Mouse (Mus musculus) heart, embryonic 10.5 days (tissue): ENCODE data around the gene Rph3a. TPM values are rescaled to one million over a fixed set of nuclear protein-coding genes. Genes with fewer than 3 reads are reported as not detected.
"Not testable (repeated sequence)": the region's sequence is repeated elsewhere in the genome, so short reads cannot be mapped to it uniquely, and the experiment has no call there.

Experiments used
- DNase-seq: peaks from one replicate; pipeline ENCODE4 v3.0.0-alpha.2; 2017; ENCODE audit warnings: low spot score
- H3K27ac ChIP-seq: fragments of 300-500 bp; sonication (generic); 2 replicates; pipeline ENCODE4 v1.5.1; 2016; ENCODE audit warnings: mild to moderate bottlenecking
- H3K27me3 ChIP-seq: fragments of 300-500 bp; sonication (generic); 2 replicates; pipeline ENCODE4 v1.6.1; 2016; ENCODE audit warnings: mild to moderate bottlenecking; ENCODE audit not compliant: poor library complexity, insufficient read depth, severe bottlenecking
- H3K36me3 ChIP-seq: fragments of 300-500 bp; sonication (generic); 2 replicates; pipeline ENCODE4 v1.6.1; 2016; ENCODE audit warnings: mild to moderate bottlenecking, moderate library complexity
- H3K4me1 ChIP-seq: fragments of 300-500 bp; sonication (generic); 2 replicates; pipeline ENCODE4 v1.6.1; 2016; ENCODE audit warnings: mild to moderate bottlenecking
- H3K4me3 ChIP-seq: fragments of 300-500 bp; sonication (generic); 2 replicates; pipeline ENCODE4 v1.5.1; 2016; ENCODE audit warnings: mild to moderate bottlenecking, moderate library complexity
- H3K9me3 ChIP-seq: fragments of 300-500 bp; sonication (generic); 2 replicates; pipeline ENCODE4 v1.6.1; 2016; ENCODE audit warnings: mild to moderate bottlenecking, moderate library complexity
- WGBS: fragments of 180-500 bp; shearing (Covaris S2); methylation state at CpG from one replicate; pipeline ENCODE4 v1.1.7; 2016; 5-methylcytosine and 5-hydroxymethylcytosine counted together
- polyA plus RNA-seq: library from polyadenylated mRNA; unstranded; fragments of >200 nt; fragmentation: Nextera tagmentation; extraction: Ambion mirVana; gene quantifications from 2 replicates; pipeline ENCODE4 v1.2.1, GENCODE M21; 2016

The Rph3a gene
- polyA plus RNA-seq, 1 experiment from 2014 or later = not detected

- H3K27ac ChIP-seq = no peak overlapping the region
- DNase-seq = peak; percentile 63
- H3K27me3 ChIP-seq = no peaks in the 10 kb centered on the region
- no peaks in the 10 kb centered on the region for H3K4me1 ChIP-seq
- H3K9me3 ChIP-seq = no peaks in the 10 kb centered on the region
- no peaks in the 10 kb centered on the region for H3K36me3 ChIP-seq
- no peak overlapping the region for H3K4me3 ChIP-seq
- 79% methylated on average over 11 of the region's 11 CpGs for WGBS
Measured at GRCm38 (mm10) chr5:120895231-120895900, 114.5 kb downstream of the Rph3a start.

- not testable (repeated sequence) for H3K4me1 ChIP-seq, H3K27me3 ChIP-seq, H3K4me3 ChIP-seq, H3K9me3 ChIP-seq, H3K36me3 ChIP-seq, H3K27ac ChIP-seq, DNase-seq
- WGBS = 68% methylated on average over 2 of the region's 2 CpGs
Measured at GRCm38 (mm10) chr5:120894692-120895091, 115.2 kb downstream of the Rph3a start.

- not testable (repeated sequence) for H3K9me3 ChIP-seq, H3K27ac ChIP-seq, H3K36me3 ChIP-seq, H3K27me3 ChIP-seq, H3K4me1 ChIP-seq, H3K4me3 ChIP-seq
- peak; percentile 58 for DNase-seq
- 81% methylated on average over 4 of the region's 4 CpGs for WGBS
Measured at GRCm38 (mm10) chr5:120893866-120894265, 116.0 kb downstream of the Rph3a start.

- DNase-seq = peak; percentile 14
- 63% methylated on average over 2 of the region's 2 CpGs for WGBS
- Histone ChIP-seq H3K9me3 (no peaks in the 10 kb centered on the region), H3K4me1 (no peaks in the 10 kb centered on the region), H3K27me3 (no peaks in the 10 kb centered on the region), H3K4me3 (no peak overlapping the region), H3K27ac (no peak overlapping the region), H3K36me3 (no peaks in the 10 kb centered on the region)
Measured at GRCm38 (mm10) chr5:120892243-120892660, 117.6 kb downstream of the Rph3a start.

GRCm38 (mm10) chr5:120891566-120892242 is 118.2 kb downstream of the Rph3a start:
- not testable (repeated sequence) for H3K27me3 ChIP-seq, H3K36me3 ChIP-seq, H3K27ac ChIP-seq, H3K4me1 ChIP-seq, H3K4me3 ChIP-seq, H3K9me3 ChIP-seq
- WGBS = 70% methylated on average over 2 of the region's 2 CpGs
- DNase-seq = peak; percentile 50

- no peak overlapping the region for H3K4me3 ChIP-seq
- WGBS = 63% methylated on average over 3 of the region's 3 CpGs
- no peaks in the 10 kb centered on the region for H3K27me3 ChIP-seq
- no peaks in the 10 kb centered on the region for H3K4me1 ChIP-seq
- no peaks in the 10 kb centered on the region for H3K9me3 ChIP-seq
- no peaks in the 10 kb centered on the region for H3K36me3 ChIP-seq
- no peak overlapping the region for H3K27ac ChIP-seq
- peak; percentile 60 for DNase-seq
Measured at GRCm38 (mm10) chr5:120890991-120891390, 118.9 kb downstream of the Rph3a start.

Other genes starting within 250 kb of the Rph3a start
- gene Oas3, start 232.4 kb downstream of the Rph3a start, polyA plus RNA-seq = 0.29 and 0.37 TPM in 2 replicates
- gene Oas1e, start 214.6 kb downstream of the Rph3a start, polyA plus RNA-seq = 0.08 TPM in 1 of 2 replicates, not detected in the other
- gene Oas1c, start 197.6 kb downstream of the Rph3a start, polyA plus RNA-seq = 0.28 and 0.46 TPM in 2 replicates
- gene Oas1f, start 162.7 kb downstream of the Rph3a start, polyA plus RNA-seq = not detected in 2 replicates
- gene Oas1h, start 148.7 kb downstream of the Rph3a start, polyA plus RNA-seq = not detected in 2 replicates
- not detected in 2 replicates for gene Oas1g, start 122.5 kb downstream of the Rph3a start, polyA plus RNA-seq
- gene Oas1a, start 102.6 kb downstream of the Rph3a start, polyA plus RNA-seq = 0.26 and 0.38 TPM in 2 replicates
- not detected in 2 replicates for gene Oas1d, start 95.6 kb downstream of the Rph3a start, polyA plus RNA-seq
- 27.2 and 27.8 TPM in 2 replicates for gene Ptpn11, start 181.3 kb upstream of the Rph3a start, polyA plus RNA-seq
- 463 and 580 TPM in 2 replicates for gene Rpl6, start 194.4 kb upstream of the Rph3a start, polyA plus RNA-seq
- gene Hectd4, start 210.1 kb upstream of the Rph3a start, polyA plus RNA-seq = 3.9 and 4.8 TPM in 2 replicates